Mouse (Mus musculus) thymus, postnatal 36 days (tissue): Measurements from ENCODE around the gene Rimbp3.

Experiments
- DNase-seq, 2 experiments: peaks; one replicate each; pipeline ENCODE4 v3.0.0; 2022; ENCODE audit warnings: mixed read lengths in 2 of 2

Rimbp3 gene

GRCm38 (mm10) chr16:17261341-17261740 lies 52.9 kb downstream of the Rimbp3 start:
- DNase-seq: no peak
